ENCODE assay signal across 10 mouse cellular contexts in genomic region chr10:68908236-68908635, GRCm38 (mm10).
A peak's percentile ranks its signal among the peaks of the same experiment; 100 is the strongest.
DNase-seq lines count a peak whose midpoint lies in the region; ATAC-seq and TF ChIP-seq lines count a peak whose summit lies in the region.
"Had no signal": no experiment of that assay in that cellular context is flagged by ENCODE, and none has a peak within 500 bp of the region (broad histone marks: within the 10 kb centered on the region; RNA-seq: fewer than 3 reads in every experiment).

No protein-coding gene starts in this region.

- intact Hi-C loops in heart, postnatal 25 days (cut with DNase I), result loop anchor here (5.0 to 10.0 kb wide), 3 partner anchors 121 to 441 kb away; no protein-coding TSS in a partner anchor
- intact Hi-C loops in left cerebral cortex, adult 2 months (cut with DNase I), result loop anchor here (2.0 to 10.0 kb wide), 4 partner anchors 199 to 553 kb away; no protein-coding TSS in a partner anchor

- no peaks in the 10 kb centered on the region for H3K36me3 ChIP-seq in embryonic facial prominence, embryonic 10.5 days (replicated peaks)
- no peaks in the 10 kb centered on the region for H3K36me3 ChIP-seq in hindbrain, embryonic 11.5 days (ENCODE audit: control insufficient read depth, insufficient read depth, low read length)
- H3K36me3 ChIP-seq in midbrain, embryonic 16.5 days (ENCODE audit: control insufficient read depth, insufficient read depth, low read length), result no peaks in the 10 kb centered on the region
- H3K36me3 ChIP-seq in testis, adult 2 months (ENCODE audit: control insufficient read depth, insufficient read depth, low read length), result no peaks in the 10 kb centered on the region
- H3K36me3 ChIP-seq: G1E; liver, embryonic 13.5 days had no signal

- H3K4me1 ChIP-seq in embryonic facial prominence, embryonic 10.5 days, result no peaks in the 10 kb centered on the region
- H3K4me1 ChIP-seq in hindbrain, embryonic 11.5 days (replicated peaks; ENCODE audit: control insufficient read depth, insufficient read depth, low read length), result no peaks in the 10 kb centered on the region
- H3K4me1 ChIP-seq in midbrain, embryonic 16.5 days (ENCODE audit: control insufficient read depth, insufficient read depth, low read length), result peaks cover 11% of the 10 kb centered on the region
- peaks cover 11% of the 10 kb centered on the region for H3K4me1 ChIP-seq in testis, adult 2 months (ENCODE audit: control insufficient read depth, insufficient read depth, low read length)
- H3K4me1 ChIP-seq: liver, embryonic 13.5 days had no signal

- peak; percentile 64 for TF ChIP-seq CTCF in left cerebral cortex, adult 2 months (IDR thresholded peaks at IDR 0.05)
- TF ChIP-seq CTCF in testis, adult 2 months (IDR thresholded peaks at IDR 0.05; ENCODE audit: control insufficient read depth, insufficient read depth, insufficient replicate concordance, low read depth, low read length), result no peak

- no peak overlapping the region for H3K4me2 ChIP-seq in hindbrain, embryonic 11.5 days (replicated peaks; ENCODE audit: low read depth, low read length)
- H3K4me2 ChIP-seq in midbrain, embryonic 16.5 days (ENCODE audit: low read length), result no peak overlapping the region; the same call in 1 of the 2 replicates
- H3K4me2 ChIP-seq: liver, embryonic 13.5 days had no signal

- H3K27ac ChIP-seq in embryonic facial prominence, embryonic 10.5 days (replicated peaks), result no peak overlapping the region
- H3K27ac ChIP-seq in hindbrain, embryonic 11.5 days (ENCODE audit: low read depth, low read length), result no peak overlapping the region
- H3K27ac ChIP-seq in left cerebral cortex, adult 2 months, result no peak overlapping the region
- no peak overlapping the region for H3K27ac ChIP-seq in midbrain, embryonic 16.5 days (ENCODE audit: low read length)
- no peak overlapping the region for H3K27ac ChIP-seq in testis, adult 2 months (ENCODE audit: control insufficient read depth, insufficient read depth, low read depth, low read length)
- H3K27ac ChIP-seq: liver, embryonic 13.5 days had no signal

- TF ChIP-seq POLR2A in testis, adult 2 months (IDR thresholded peaks at IDR 0.05; ENCODE audit: control insufficient read depth, low read depth, low read length), result no peak

- ATAC-seq in hindbrain, embryonic 11.5 days (ENCODE audit: low FRiP score), result no peak
- peak; percentile 63; the same call in 1 of the 2 replicates for ATAC-seq in midbrain, embryonic 16.5 days

- WGBS in embryonic facial prominence, embryonic 10.5 days, result 25% methylated on average over 5 of the region's 5 CpGs
- WGBS in hindbrain, embryonic 11.5 days, result 36% methylated on average over 5 of the region's 5 CpGs
- WGBS in midbrain, embryonic 16.5 days, result 14% methylated on average over 5 of the region's 5 CpGs

- H3K9ac ChIP-seq in hindbrain, embryonic 11.5 days (ENCODE audit: low read depth, low read length), result no peak overlapping the region
- no peak overlapping the region for H3K9ac ChIP-seq in midbrain, embryonic 16.5 days (ENCODE audit: low read depth, low read length)
- H3K9ac ChIP-seq: liver, embryonic 13.5 days had no signal

- DNase-seq in heart, adult 18-20 months, result peak; percentile 42 to 80
- DNase-seq in heart, postnatal 25 days (ENCODE audit: low spot score), result no peak
- peak; percentile 39 for DNase-seq in adrenal gland, adult 2 months
- peak; percentile 71 for DNase-seq in embryonic facial prominence, embryonic 10.5 days (ENCODE audit: low spot score)
- DNase-seq in hindbrain, embryonic 11.5 days (ENCODE audit: low spot score), result peak; percentile 80
- peak; percentile 72 to 74 for DNase-seq in left cerebral cortex, adult 2 months (ENCODE audit: extremely low spot score in 1 of 2, low spot score in 2 of 2)
- DNase-seq: liver, embryonic 13.5 days had no signal

- no peaks in the 10 kb centered on the region for H3K9me3 ChIP-seq in embryonic facial prominence, embryonic 10.5 days
- H3K9me3 ChIP-seq in hindbrain, embryonic 11.5 days (ENCODE audit: control insufficient read depth, low read length), result no peaks in the 10 kb centered on the region
- no peaks in the 10 kb centered on the region; the same call in 1 of the 2 replicates for H3K9me3 ChIP-seq in midbrain, embryonic 16.5 days (replicated peaks; ENCODE audit: control insufficient read depth, low read length, poor library complexity, severe bottlenecking)
- H3K9me3 ChIP-seq: liver, embryonic 13.5 days had no signal

- H3K27me3 ChIP-seq in embryonic facial prominence, embryonic 10.5 days (replicated peaks; ENCODE audit: low read depth, poor library complexity, severe bottlenecking), result no peaks in the 10 kb centered on the region
- H3K27me3 ChIP-seq in hindbrain, embryonic 11.5 days (ENCODE audit: control insufficient read depth, insufficient read depth, low read length), result no peaks in the 10 kb centered on the region
- no peaks in the 10 kb centered on the region for H3K27me3 ChIP-seq in midbrain, embryonic 16.5 days (ENCODE audit: control insufficient read depth, insufficient read depth, low read depth, low read length)
- H3K27me3 ChIP-seq in testis, adult 2 months (ENCODE audit: control insufficient read depth, insufficient read depth, low read length), result no peaks in the 10 kb centered on the region
- H3K27me3 ChIP-seq: liver, embryonic 13.5 days had no signal

- no peak overlapping the region for H3K4me3 ChIP-seq in embryonic facial prominence, embryonic 10.5 days
- no peak overlapping the region for H3K4me3 ChIP-seq in hindbrain, embryonic 11.5 days (ENCODE audit: low read depth, low read length)
- H3K4me3 ChIP-seq in left cerebral cortex, adult 2 months, result no peak overlapping the region
- H3K4me3 ChIP-seq in midbrain, embryonic 16.5 days (ENCODE audit: low read depth, low read length), result no peak overlapping the region
- peak overlapping the region; percentile 23 for H3K4me3 ChIP-seq in testis, adult 2 months (ENCODE audit: control insufficient read depth, low read depth, low read length)
- H3K4me3 ChIP-seq: liver, embryonic 13.5 days had no signal
